Mouse (Mus musculus) cerebellum, adult 18-20 months (tissue): ENCODE measurements around the gene Htr3a.

ENCODE experiments used
- DNase-seq, 2 experiments: peaks; one replicate each; pipeline ENCODE4 v3.0.0; 2021

Gene Htr3a

GRCm38 (mm10) chr9:48910885-48911537 lies at the start of gene Htr3a:
Htr3a (minus strand) TSS chr9:48911099.
- DNase-seq: peak; percentile 70 to 72

- no peak for DNase-seq
Observed at GRCm38 (mm10) chr9:48947565-48947964, 36.7 kb upstream of the Htr3a start.

GRCm38 (mm10) chr9:48942349-48942748 lies 31.4 kb upstream of the Htr3a start:
- DNase-seq: no peak

GRCm38 (mm10) chr9:48929436-48929835 lies 18.5 kb upstream of the Htr3a start:
- DNase-seq: no peak

- DNase-seq: no peak
Observed at GRCm38 (mm10) chr9:48928781-48929180, 17.9 kb upstream of the Htr3a start.

- no peak for DNase-seq
Observed at GRCm38 (mm10) chr9:48916011-48916788, 5.3 kb upstream of the Htr3a start.

GRCm38 (mm10) chr9:48904421-48904820 lies 6.5 kb downstream of the Htr3a start:
- DNase-seq: no peak

- no peak for DNase-seq
Observed at GRCm38 (mm10) chr9:48903766-48904165, 7.1 kb downstream of the Htr3a start.

- no peak for DNase-seq
Observed at GRCm38 (mm10) chr9:48898551-48898950, 12.3 kb downstream of the Htr3a start.

- no peak for DNase-seq
Observed at GRCm38 (mm10) chr9:48895819-48896536, 14.9 kb downstream of the Htr3a start.

GRCm38 (mm10) chr9:48894755-48895154 lies 16.1 kb downstream of the Htr3a start:
- DNase-seq: no peak

- peak; percentile 59 to 78 for DNase-seq
Observed at GRCm38 (mm10) chr9:48893986-48894385, 16.9 kb downstream of the Htr3a start.

GRCm38 (mm10) chr9:48889093-48889492 lies 21.8 kb downstream of the Htr3a start:
- no peak for DNase-seq

GRCm38 (mm10) chr9:48872896-48873295 lies 38.0 kb downstream of the Htr3a start:
- DNase-seq: no peak

GRCm38 (mm10) chr9:48866523-48867121 lies 44.3 kb downstream of the Htr3a start:
- no peak for DNase-seq

GRCm38 (mm10) chr9:48865235-48865634 lies 45.7 kb downstream of the Htr3a start:
- DNase-seq: no peak

- DNase-seq: no peak
Observed at GRCm38 (mm10) chr9:48861481-48861880, 49.4 kb downstream of the Htr3a start.

- peak; percentile 75 to 81 for DNase-seq
Observed at GRCm38 (mm10) chr9:48860526-48860845, 50.4 kb downstream of the Htr3a start.

GRCm38 (mm10) chr9:48859828-48860525 lies 50.9 kb downstream of the Htr3a start:
- DNase-seq: no peak

GRCm38 (mm10) chr9:48857944-48858343 lies 53.0 kb downstream of the Htr3a start:
- no peak for DNase-seq

GRCm38 (mm10) chr9:48856240-48856639 lies 54.7 kb downstream of the Htr3a start:
- DNase-seq: no peak

GRCm38 (mm10) chr9:48849531-48849930 lies 61.4 kb downstream of the Htr3a start:
- DNase-seq: no peak
